Mouse (Mus musculus) megakaryocyte, embryonic 14.5 days (primary cell): ENCODE data around the gene Zbtb38. TPM values are rescaled to one million over a fixed set of nuclear protein-coding genes. Genes with fewer than 3 reads are reported as not detected.

Experiments
- H3K27me3 ChIP-seq: replicated peaks from 2 replicates; pipeline ENCODE3; 2012; ENCODE audit warnings: inconsistent platforms
- H3K36me3 ChIP-seq: replicated peaks from 2 replicates; pipeline ENCODE3; 2012; ENCODE audit warnings: low read length, inconsistent platforms, mixed read lengths
- H3K4me1 ChIP-seq: 2 replicates; pipeline ENCODE4 v1.6.1; 2012; ENCODE audit warnings: inconsistent platforms
- H3K4me3 ChIP-seq: replicated peaks from 2 replicates; pipeline ENCODE3; 2012; ENCODE audit warnings: moderate library complexity, mild to moderate bottlenecking, inconsistent platforms
- H3K9me3 ChIP-seq: 2 replicates; pipeline ENCODE4 v1.6.1; 2012; ENCODE audit warnings: inconsistent platforms
- FLI1 ChIP-seq: IDR thresholded peaks from 2 replicates; pipeline ENCODE4 v1.6.1; 2012; ENCODE audit warnings: low read length, inconsistent platforms, mixed read lengths
- GATA1 ChIP-seq: IDR thresholded peaks from 3 replicates; pipeline ENCODE4 v1.6.1; 2012; ENCODE audit warnings: mixed read lengths, low read length, inconsistent platforms, borderline replicate concordance
- polyA plus RNA-seq: library from polyadenylated mRNA; stranded (reverse); fragments of >175 nt; gene quantifications from 2 replicates; pipeline ENCODE4 v1.2.3, GENCODE M21; 2012; ENCODE audit warnings: low replicate concordance; ENCODE audit not compliant: insufficient read depth

The Zbtb38 gene
- polyA plus RNA-seq, 1 experiment: 1.5 TPM

DNA sequence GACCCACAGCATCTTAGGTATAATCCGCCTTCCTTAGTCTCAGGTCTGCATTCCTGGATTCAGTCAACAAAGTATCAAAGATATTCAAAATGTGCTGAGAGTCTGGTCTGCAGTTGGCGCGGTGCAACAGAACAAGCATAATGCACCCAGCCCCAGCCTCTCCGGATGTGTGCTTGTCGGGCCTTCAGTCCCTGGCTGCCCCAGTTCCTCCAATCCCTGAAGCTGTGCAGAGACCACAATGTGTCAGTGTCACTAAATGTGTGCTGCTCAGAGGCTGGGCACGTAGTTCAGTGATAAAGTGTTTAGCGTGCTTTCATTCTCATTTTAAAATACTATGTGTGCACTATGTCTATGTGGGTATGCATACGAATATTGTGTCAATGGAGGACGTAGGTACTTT is 31.0 kb upstream of the Zbtb38 start:
- TF ChIP-seq GATA1: no peak
- TF ChIP-seq FLI1: no peak
- peaks cover 73% of the 10 kb centered on the region for H3K4me1 ChIP-seq
- peak overlapping the region; percentile 12 for H3K4me3 ChIP-seq

DNA sequence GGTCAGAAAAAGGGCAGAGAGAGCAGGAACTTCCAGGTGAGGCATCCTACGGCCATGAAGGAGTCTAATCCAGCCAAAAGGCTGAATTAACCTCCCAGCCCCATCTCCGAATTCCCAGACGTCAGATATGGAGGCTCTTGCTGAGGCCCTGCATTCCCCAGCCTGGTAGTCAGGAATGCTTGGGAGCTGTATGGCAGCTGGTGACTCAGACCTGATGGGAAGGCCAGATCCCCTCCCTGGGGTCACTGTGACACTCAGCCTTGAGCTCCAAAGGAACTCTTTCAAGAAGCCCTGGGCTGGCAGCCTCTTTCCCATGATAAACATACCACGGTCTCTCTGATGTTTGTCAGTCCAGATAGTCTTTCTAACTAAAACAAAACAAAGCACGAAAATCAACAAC is 30.6 kb upstream of the Zbtb38 start:
- H3K4me3 ChIP-seq: no peak overlapping the region
- H3K9me3 ChIP-seq: no peaks in the 10 kb centered on the region
- peaks cover 69% of the 10 kb centered on the region for H3K4me1 ChIP-seq
- H3K27me3 ChIP-seq: peaks cover 2% of the 10 kb centered on the region
- TF ChIP-seq FLI1 (no peak), GATA1 (no peak)
- H3K36me3 ChIP-seq: no peaks in the 10 kb centered on the region

More for the DNA sequence above, 31.0 kb upstream of the Zbtb38 start:
- Histone ChIP-seq H3K9me3 (no peaks in the 10 kb centered on the region), H3K36me3 (no peaks in the 10 kb centered on the region), H3K27me3 (peaks cover 5% of the 10 kb centered on the region)

DNA sequence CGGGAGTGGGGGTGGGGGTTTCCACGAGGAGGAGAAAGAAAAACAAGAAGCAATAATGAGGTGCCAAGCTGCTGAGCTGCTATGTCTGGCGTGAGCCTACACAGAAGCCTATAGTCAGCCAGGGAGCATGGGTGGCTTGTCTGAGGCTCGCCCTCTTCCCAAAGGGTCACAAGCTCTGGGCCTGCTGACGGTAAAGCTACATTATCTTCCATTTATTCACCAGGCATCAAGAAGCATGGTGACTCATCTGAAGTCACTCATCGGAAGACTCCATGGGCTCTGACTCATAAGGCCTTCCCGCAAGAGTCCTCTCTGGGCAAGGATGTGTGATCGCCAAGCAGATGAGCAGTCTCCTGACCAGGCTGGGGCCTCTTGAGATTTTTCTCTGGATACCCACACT is 29.4 kb upstream of the Zbtb38 start:
- Histone ChIP-seq H3K9me3 (peaks cover 7% of the 10 kb centered on the region), H3K4me3 (no peak overlapping the region), H3K27me3 (no peaks in the 10 kb centered on the region), H3K4me1 (peaks cover 57% of the 10 kb centered on the region), H3K36me3 (no peaks in the 10 kb centered on the region)
- TF ChIP-seq FLI1 (no peak), GATA1 (no peak)

DNA sequence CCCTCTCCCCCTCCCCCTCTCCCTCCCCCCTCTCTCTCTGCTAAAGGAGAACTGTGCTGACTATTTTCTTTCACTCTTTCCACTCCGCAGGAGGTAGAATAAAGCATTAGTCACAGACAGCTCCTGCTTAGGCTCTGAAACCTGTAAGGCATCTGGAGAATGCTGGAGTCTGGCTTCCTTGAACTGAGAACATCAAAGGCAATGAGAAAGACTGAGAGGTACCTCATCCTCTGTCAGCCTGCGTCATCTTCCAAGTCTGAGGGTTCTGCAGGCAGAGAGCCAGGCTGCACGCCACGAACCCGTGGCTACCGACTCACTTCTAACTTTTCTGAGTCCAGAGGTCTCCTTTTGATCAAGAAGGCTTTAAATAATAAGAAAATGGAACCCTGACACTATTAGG is 20.5 kb upstream of the Zbtb38 start:
- H3K4me1 ChIP-seq: peaks cover 7% of the 10 kb centered on the region; the same call in 1 of the 2 replicates
- TF ChIP-seq GATA1: no peak
- no peak for TF ChIP-seq FLI1
- peaks cover 12% of the 10 kb centered on the region for H3K9me3 ChIP-seq
- no peak overlapping the region for H3K4me3 ChIP-seq
- H3K36me3 ChIP-seq: peaks cover 3% of the 10 kb centered on the region
- H3K27me3 ChIP-seq: no peaks in the 10 kb centered on the region

DNA sequence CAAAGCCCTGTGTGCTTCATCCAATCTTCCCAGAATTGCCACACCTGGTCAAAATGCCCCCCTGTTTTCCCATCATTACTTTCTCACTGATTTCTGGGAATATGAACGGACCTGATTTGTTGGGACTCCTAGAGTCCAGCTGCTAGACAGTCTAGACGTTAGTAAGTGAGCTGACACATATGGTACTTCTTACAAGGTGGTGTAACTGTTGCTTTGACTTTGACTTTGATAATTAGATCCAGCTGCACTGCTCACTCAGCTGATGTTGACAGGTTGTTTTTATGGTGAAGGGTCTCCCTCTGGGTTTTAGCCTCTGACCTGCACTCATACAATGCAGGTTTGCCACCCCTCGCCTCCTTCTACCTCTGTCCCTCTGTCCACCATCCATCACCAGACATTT is 17.8 kb upstream of the Zbtb38 start:
- H3K4me1 ChIP-seq: peaks cover 13% of the 10 kb centered on the region

DNA sequence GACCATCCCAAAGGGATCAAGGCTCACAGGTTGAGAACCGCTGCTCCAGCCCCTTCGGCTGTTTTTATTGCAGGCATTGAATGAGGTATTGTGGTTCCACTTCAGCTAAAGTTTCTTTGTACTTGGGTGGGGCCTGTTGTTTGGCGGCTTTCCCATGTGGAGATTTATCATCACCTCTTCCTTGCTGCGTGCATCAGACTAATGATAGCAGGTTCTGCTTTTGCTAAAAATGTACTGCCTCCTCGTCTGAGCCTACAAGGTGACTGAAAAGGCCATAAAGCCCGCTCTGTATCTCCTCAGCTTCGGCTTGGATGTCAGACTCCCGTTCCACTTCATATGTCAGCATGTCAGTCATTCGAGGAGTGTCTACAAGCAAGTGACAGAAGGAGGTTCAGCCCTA is 17.0 kb upstream of the Zbtb38 start:
- peaks cover 5% of the 10 kb centered on the region for H3K36me3 ChIP-seq
- no peak for TF ChIP-seq FLI1
- peaks cover 10% of the 10 kb centered on the region for H3K9me3 ChIP-seq
- no peak overlapping the region for H3K4me3 ChIP-seq
- H3K27me3 ChIP-seq: no peaks in the 10 kb centered on the region
- peaks cover 13% of the 10 kb centered on the region for H3K4me1 ChIP-seq

More for the DNA sequence above, 17.8 kb upstream of the Zbtb38 start:
- peaks cover 5% of the 10 kb centered on the region for H3K36me3 ChIP-seq
- no peaks in the 10 kb centered on the region for H3K27me3 ChIP-seq
- TF ChIP-seq FLI1: no peak
- H3K4me3 ChIP-seq: no peak overlapping the region
- H3K9me3 ChIP-seq: peaks cover 10% of the 10 kb centered on the region

DNA sequence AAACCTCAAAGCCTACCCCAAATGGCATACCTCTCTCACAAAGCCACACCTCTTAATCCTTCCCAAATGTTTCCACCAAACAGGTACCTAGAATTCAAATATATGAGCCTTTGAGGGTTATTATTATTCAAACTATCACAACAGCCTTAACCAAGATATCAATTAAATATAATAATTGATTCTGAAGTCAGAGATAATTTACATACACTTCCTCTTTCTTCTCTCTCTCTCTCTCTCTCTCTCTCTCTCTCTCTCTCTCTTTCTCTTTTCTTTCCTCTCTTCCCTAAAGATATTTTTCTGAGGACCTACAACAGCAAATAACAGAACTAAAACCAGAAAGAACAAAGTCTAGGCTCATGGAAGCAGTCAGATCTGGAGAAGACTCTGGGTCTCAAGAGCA is 15.2 kb upstream of the Zbtb38 start:
- peaks cover 10% of the 10 kb centered on the region for H3K9me3 ChIP-seq
- H3K36me3 ChIP-seq: peaks cover 5% of the 10 kb centered on the region
- H3K27me3 ChIP-seq: no peaks in the 10 kb centered on the region
- TF ChIP-seq GATA1: no peak
- TF ChIP-seq FLI1: no peak
- H3K4me3 ChIP-seq: no peak overlapping the region
- H3K4me1 ChIP-seq: peaks cover 22% of the 10 kb centered on the region

DNA sequence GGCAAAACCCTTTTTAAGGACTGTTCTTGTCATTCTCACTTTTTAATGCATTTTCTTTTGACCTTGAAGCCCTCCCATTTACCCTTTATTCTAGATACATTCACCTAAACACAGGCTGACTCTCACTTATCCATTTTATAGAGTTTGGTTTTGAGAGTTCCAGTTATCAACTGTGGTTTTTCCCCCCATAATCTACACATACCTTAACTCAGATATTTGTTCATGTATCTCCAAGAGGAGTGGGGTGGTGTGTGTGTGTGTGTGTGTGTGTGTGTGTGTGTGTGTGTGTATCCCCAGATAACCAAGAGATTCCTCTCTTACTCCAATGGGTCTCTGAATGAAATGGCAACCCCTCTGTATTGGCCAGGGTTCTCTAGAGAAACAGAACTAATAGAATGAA is 13.4 kb upstream of the Zbtb38 start:
- Histone ChIP-seq H3K4me3 (no peak overlapping the region), H3K9me3 (peaks cover 10% of the 10 kb centered on the region)
- TF ChIP-seq GATA1 (no peak), FLI1 (no peak)

DNA sequence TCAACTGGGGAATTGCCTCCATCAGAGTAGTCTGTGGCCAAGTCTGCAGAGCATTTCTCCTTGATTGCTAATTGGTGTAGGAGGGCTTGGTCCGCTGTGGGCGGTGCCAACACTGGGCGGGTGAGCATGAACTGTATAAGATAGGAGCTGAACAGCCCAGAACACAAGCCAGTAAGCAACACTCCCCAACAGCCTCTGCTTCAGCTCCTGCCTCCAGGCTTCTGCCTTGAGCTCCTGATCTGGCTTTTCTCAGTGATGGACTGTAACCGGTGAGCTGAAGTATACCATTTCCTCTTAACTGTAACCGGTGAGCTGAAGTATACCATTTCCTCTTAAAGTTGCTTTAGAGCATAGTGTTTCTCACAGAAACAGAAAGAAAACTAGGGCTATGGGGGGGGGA is 12.8 kb upstream of the Zbtb38 start:
- H3K4me3 ChIP-seq: no peak overlapping the region
- no peaks in the 10 kb centered on the region for H3K27me3 ChIP-seq
- H3K9me3 ChIP-seq: peaks cover 10% of the 10 kb centered on the region
- H3K36me3 ChIP-seq: peaks cover 5% of the 10 kb centered on the region
- TF ChIP-seq GATA1: no peak
- no peak for TF ChIP-seq FLI1
- peaks cover 25% of the 10 kb centered on the region for H3K4me1 ChIP-seq

More for the DNA sequence above, 13.4 kb upstream of the Zbtb38 start:
- Histone ChIP-seq H3K36me3 (peaks cover 5% of the 10 kb centered on the region), H3K27me3 (no peaks in the 10 kb centered on the region), H3K4me1 (peaks cover 25% of the 10 kb centered on the region)

DNA sequence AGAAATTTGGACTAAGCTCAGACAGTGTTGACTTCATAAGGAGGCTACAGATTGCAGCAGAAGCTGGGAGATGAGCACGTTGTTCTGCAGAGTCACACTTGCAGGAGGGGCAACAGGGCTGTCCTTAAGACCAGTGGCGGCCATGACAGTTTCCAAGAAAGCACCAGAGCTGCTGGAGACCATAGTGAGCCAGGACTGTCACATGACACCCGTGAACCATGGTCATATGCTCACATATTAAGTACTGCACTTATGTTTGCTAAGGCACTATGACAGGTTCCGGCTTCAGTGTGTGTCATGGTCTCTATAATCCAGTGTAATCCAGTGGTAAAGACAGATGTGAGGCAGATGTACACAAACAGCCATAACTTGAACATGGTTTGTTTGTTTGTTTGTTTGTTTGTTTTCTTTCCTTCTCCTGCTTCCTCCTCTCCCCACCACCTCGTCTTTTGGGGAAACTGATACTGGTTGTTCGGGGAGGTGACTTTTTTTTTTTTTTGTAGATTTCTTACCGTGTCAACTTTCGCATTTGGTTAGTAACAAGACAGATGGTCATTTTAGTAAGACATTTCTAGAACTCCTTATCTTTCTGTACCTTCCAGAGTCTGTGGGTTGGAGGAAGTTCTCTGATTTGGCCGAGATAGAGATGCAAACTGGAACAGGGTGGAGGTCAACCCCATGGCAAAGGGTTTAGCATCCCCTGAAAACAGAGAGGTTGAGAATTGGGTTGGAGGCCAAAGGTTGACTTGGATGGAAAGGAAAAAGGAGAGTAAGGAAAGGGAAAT is 11.4 kb upstream of the Zbtb38 start:
- no peak overlapping the region for H3K4me3 ChIP-seq
- H3K36me3 ChIP-seq: peaks cover 5% of the 10 kb centered on the region
- peaks cover 29% of the 10 kb centered on the region for H3K4me1 ChIP-seq
- peaks cover 10% of the 10 kb centered on the region for H3K9me3 ChIP-seq
- H3K27me3 ChIP-seq: no peaks in the 10 kb centered on the region
- TF ChIP-seq FLI1: no peak
- no peak for TF ChIP-seq GATA1
